Mouse (Mus musculus) E14TG2a.4 (cell line): ENCODE data around the gene Cox19.

Source experiments
- H3K27me3 ChIP-seq: 2 replicates; pipeline ENCODE4 v1.6.1; 2014; ENCODE audit warnings: low read length, control low read depth; ENCODE audit not compliant: insufficient read depth
- H3K36me3 ChIP-seq: 2 replicates; pipeline ENCODE4 v1.6.1; 2014; ENCODE audit warnings: low read length, control low read depth; ENCODE audit not compliant: insufficient read depth
- H3K4me1 ChIP-seq: replicated peaks from 2 replicates; pipeline ENCODE4 v1.6.1; 2014; ENCODE audit warnings: low read depth, low read length, control low read depth
- H3K4me3 ChIP-seq: replicated peaks from 2 replicates; pipeline ENCODE4 v1.5.1; 2014; ENCODE audit warnings: mild to moderate bottlenecking, low read length
- H3K9me3 ChIP-seq: 2 replicates; pipeline ENCODE4 v1.6.1; 2014; ENCODE audit warnings: low read length, control low read depth
- CTCF ChIP-seq: conservative IDR thresholded peaks from 2 replicates; pipeline ENCODE4 v1.5.1; 2014; ENCODE audit warnings: low read length
- NANOG ChIP-seq: IDR thresholded peaks from 2 replicates; pipeline ENCODE4 v1.6.1; 2014; ENCODE audit warnings: borderline replicate concordance, low read length, mixed read lengths
- POU5F1 ChIP-seq: IDR thresholded peaks from 2 replicates; pipeline ENCODE4 v1.6.1; 2014; ENCODE audit warnings: low read length, borderline replicate concordance

The Cox19 gene

DNA sequence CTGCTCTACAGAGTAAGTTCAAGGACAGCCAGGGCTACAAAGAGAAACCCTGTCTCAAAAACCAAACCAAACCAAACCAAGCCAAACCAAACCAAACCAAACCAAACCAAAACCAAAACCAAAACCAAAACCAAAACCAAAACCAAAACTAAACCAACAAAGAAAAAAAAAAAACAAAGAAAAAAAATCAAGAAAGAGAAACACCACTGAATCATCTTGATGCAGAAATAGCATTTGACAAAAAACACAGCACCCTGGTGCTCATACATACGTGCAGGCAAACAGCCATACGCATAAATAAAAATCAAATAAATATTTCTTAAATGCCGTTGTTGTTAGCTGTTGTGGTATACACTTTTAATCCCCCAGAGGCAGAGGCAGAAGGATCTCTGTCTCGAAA is 40.7 kb downstream of the Cox19 start:
- Histone ChIP-seq H3K4me1 (peaks cover 65% of the 10 kb centered on the region), H3K27me3 (no peaks in the 10 kb centered on the region), H3K36me3 (peaks cover 43% of the 10 kb centered on the region), H3K9me3 (peaks cover 9% of the 10 kb centered on the region), H3K4me3 (no peak overlapping the region)
- TF ChIP-seq NANOG (no peak), POU5F1 (no peak), CTCF (no peak)

- H3K9me3 ChIP-seq = peaks cover 9% of the 10 kb centered on the region
- H3K4me3 ChIP-seq = no peak overlapping the region
- H3K4me1 ChIP-seq = peaks cover 64% of the 10 kb centered on the region
- H3K27me3 ChIP-seq = no peaks in the 10 kb centered on the region
- peaks cover 48% of the 10 kb centered on the region for H3K36me3 ChIP-seq
- no peak for TF ChIP-seq CTCF
- no peak for TF ChIP-seq POU5F1
- TF ChIP-seq NANOG = no peak
Measured at GRCm38 (mm10) chr5:139309946-139310345, 41.3 kb downstream of the Cox19 start.

- H3K36me3 ChIP-seq = peaks cover 69% of the 10 kb centered on the region
Measured at GRCm38 (mm10) chr5:139303646-139304061, 47.6 kb downstream of the Cox19 start.

GRCm38 (mm10) chr5:139302101-139302500 is 49.1 kb downstream of the Cox19 start:
- Histone ChIP-seq H3K4me3 (no peak overlapping the region), H3K9me3 (peaks cover 9% of the 10 kb centered on the region), H3K4me1 (peaks cover 80% of the 10 kb centered on the region), H3K36me3 (peaks cover 76% of the 10 kb centered on the region), H3K27me3 (no peaks in the 10 kb centered on the region)
- no peak for TF ChIP-seq CTCF
- no peak for TF ChIP-seq NANOG
- TF ChIP-seq POU5F1 = no peak

More at GRCm38 (mm10) chr5:139303646-139304061, 47.6 kb downstream of the Cox19 start:
- no peak overlapping the region for H3K4me3 ChIP-seq
- H3K9me3 ChIP-seq = peaks cover 9% of the 10 kb centered on the region
- peaks cover 67% of the 10 kb centered on the region for H3K4me1 ChIP-seq
- TF ChIP-seq CTCF = no peak
- no peaks in the 10 kb centered on the region for H3K27me3 ChIP-seq

DNA sequence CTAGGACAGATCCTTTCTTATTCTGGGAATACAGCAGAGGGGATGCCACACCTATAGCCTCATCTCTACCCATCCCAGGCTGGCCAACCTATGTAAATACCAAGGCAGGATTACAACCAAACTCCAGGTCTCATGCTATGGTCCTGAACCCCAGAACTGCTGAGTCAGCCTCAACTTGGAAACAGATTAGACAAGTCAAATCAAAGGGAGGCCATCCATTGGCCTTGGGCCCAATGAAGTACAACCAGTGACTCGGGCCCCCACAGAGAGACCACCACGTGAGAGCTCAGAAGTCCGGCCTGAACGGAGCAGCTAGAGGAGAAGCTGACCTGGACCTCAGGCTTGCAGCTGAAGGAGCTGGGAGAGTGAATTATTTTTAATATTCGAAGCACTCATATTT is 53.5 kb downstream of the Cox19 start:
- peaks cover 8% of the 10 kb centered on the region for H3K9me3 ChIP-seq
- H3K27me3 ChIP-seq = no peaks in the 10 kb centered on the region
- peaks cover 83% of the 10 kb centered on the region for H3K36me3 ChIP-seq
- no peak for TF ChIP-seq NANOG
- TF ChIP-seq CTCF = no peak
- TF ChIP-seq POU5F1 = no peak
- H3K4me3 ChIP-seq = no peak overlapping the region
- H3K4me1 ChIP-seq = peaks cover 64% of the 10 kb centered on the region

- Histone ChIP-seq H3K36me3 (peaks cover 78% of the 10 kb centered on the region), H3K4me3 (no peak overlapping the region), H3K27me3 (no peaks in the 10 kb centered on the region), H3K9me3 (peaks cover 8% of the 10 kb centered on the region), H3K4me1 (peaks cover 64% of the 10 kb centered on the region)
- TF ChIP-seq POU5F1 (no peak), NANOG (no peak), CTCF (no peak)
Measured at GRCm38 (mm10) chr5:139297092-139297491, 54.1 kb downstream of the Cox19 start.

GRCm38 (mm10) chr5:139294089-139294488 is 57.1 kb downstream of the Cox19 start:
- H3K36me3 ChIP-seq = peaks cover 91% of the 10 kb centered on the region
- H3K9me3 ChIP-seq = peaks cover 8% of the 10 kb centered on the region
- H3K27me3 ChIP-seq = no peaks in the 10 kb centered on the region
- peaks cover 62% of the 10 kb centered on the region for H3K4me1 ChIP-seq
- TF ChIP-seq NANOG (no peak), POU5F1 (no peak), CTCF (no peak)
- no peak overlapping the region for H3K4me3 ChIP-seq

GRCm38 (mm10) chr5:139291811-139292560 is 59.2 kb downstream of the Cox19 start:
- Histone ChIP-seq H3K4me3 (0 out of 2 replicates have a peak overlapping the region, but pooled peaks have one; percentile 17), H3K27me3 (no peaks in the 10 kb centered on the region), H3K9me3 (peaks cover 25% of the 10 kb centered on the region), H3K36me3 (peaks cover 87% of the 10 kb centered on the region), H3K4me1 (peaks cover 47% of the 10 kb centered on the region)
- TF ChIP-seq POU5F1 = no peak
- TF ChIP-seq NANOG = no peak
- no peak for TF ChIP-seq CTCF
